Mouse (Mus musculus): ENCODE results near the gene Ttll10. TPM values are rescaled to one million over a fixed set of nuclear protein-coding genes. Genes with fewer than 3 reads are reported as not detected.
A peak's percentile ranks its signal among the peaks of the same experiment; 100 is the strongest.

Ttll10 gene
- polyA plus RNA-seq (2017; shearing (Covaris generic)), result under 1 TPM; 0.35 to 0.81 TPM

DNA sequence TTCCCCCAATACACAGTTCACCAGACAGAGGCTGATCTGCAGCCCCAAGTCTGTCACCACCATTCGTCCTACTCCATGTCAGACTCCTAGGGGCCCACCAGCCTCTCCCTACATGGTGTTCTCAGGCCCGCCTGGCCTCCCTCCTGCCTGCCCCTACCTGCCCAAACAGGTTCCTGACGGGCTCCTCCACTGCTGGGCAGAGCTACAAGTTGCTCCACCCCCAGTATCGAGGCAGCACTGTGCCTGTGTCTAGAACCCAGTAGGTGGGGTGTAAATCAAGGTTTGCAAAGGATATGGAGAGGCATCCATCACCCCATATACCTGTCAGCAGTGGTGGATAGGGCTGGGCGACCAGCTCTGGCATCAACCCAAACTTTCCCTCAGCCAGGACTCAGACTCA lies at the start of gene Ttll10:
TSS of gene Ttll10 (minus strand) at position 154 of the 400 bp plus-strand sequence.
- ATAC-seq, result no peak

DNA sequence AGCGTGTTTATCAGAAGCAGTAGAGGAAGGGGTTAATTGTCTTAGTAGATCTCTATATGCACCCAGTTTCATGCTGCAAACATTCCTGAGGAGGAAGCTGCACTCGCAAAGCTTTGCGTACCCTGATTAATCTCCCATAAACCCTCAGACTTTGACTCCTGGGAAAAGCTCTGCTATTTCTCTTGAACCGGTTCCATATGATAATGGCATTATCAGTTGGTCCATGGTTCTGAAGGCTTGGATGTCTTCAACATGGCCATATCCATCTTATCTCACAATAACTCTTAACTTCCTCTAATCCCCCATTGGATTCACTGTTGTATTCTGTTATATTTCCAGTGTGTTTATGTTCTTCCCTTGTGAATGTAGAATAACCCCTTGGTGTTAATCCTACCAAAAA lies 44.1 kb upstream of the Ttll10 start:
- ATAC-seq, result no peak

DNA sequence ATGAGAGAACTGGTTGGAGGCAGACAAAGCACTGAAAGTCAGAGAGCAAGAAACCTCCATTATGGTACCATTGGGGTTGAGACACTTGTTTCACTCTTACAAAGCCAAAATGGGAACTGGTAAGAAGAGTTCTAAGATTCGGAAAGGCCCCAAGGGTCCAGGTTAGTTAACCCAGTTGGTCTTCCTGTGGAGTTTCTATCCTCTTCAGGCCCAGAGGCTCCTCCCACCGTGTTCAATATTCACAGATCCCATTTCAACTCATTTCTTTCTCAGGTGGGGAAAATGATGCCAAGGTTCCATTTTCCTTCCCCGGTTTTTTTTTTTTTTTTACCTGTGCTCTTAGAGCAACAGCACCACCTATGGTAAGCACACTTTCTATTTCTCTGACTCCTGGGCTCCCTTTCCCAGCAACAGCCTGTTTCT lies 42.3 kb upstream of the Ttll10 start:
- ATAC-seq, result no peak

DNA sequence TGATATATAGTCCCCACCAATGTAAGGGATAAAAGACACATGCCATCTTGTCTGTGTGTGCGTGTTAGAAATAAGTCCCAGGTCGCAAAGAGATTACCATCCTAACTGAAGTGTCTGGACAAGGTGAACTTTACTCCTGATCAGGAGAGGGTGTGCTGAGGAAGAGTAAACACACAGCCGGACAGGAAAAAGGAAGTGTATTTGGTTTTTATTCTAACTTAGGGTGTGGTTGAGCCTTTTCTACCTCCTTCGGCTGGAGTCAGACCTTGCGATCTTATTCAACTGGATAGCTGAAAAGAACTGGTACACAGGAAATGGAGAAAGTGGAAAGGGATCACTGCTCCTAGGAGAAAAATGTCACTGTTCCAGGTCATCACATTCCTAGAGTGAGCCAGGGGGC lies 41.3 kb upstream of the Ttll10 start:
- ATAC-seq, result no peak

DNA sequence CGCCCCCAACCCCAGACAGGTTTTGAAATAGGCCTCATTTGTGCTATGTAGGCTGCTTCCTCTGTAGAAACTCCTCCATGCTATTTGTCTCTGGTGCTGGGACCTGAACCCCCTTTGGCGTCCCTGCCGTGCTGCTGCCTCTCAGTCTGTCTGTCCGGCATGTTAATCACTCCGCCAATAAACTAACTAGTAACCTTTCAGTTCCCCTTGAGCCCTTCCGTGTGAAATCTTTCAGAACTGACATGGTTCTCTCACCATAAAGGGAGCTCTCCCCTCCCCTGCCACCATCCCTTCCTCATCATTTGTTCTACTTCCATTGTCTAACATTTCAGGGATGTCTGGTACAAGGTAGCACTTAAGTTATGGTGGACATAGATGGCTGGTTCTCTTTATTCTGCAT lies 40.2 kb upstream of the Ttll10 start:
- no peak for ATAC-seq

DNA sequence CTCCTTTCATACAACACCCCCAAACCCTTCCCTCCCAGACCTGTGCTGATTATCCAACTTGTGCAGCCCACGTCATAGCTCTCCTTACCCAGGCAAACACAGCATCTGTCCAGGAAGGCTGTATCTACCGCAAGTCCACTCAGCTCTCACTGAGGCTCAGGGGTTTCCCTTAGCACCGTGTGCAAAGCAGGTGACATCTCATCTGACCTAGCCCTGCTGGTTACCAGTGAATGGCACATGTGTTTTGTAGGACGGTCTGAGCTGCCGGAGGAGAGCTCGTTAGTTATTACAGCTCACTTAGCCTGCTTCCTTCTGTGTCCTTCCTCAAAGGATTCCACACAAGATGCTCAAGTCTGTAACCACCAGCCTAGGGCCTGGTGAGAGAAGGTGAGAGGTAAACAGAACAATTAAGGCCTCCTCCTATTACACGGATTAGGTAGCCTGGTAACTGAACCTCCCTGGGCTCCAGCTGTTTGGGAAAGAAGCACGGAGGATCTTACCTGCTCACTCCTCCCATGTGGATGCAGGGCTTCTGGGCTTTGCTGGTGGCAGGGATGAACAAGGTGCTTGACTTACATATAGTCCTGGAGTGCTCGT lies 38.7 kb upstream of the Ttll10 start:
- ATAC-seq, result no peak

DNA sequence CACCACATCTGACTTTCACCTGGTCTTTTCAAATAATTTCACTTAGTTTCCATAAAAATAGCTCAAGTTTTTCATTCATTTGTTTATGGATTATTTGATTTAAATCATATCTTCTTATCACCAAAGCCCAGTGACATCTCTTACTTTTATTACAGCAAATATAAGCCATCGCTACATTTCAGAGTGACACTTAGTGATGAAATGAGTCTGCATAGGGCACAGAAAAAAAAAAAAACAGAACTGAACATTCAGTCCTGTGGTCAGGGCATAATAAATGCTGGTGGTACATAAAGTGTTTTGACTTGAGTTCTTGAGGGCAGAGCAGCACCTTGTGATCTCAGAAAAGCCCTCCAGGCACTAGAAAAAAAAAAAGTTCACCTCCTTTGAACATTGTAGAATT lies 37.0 kb upstream of the Ttll10 start:
- ATAC-seq, result no peak

DNA sequence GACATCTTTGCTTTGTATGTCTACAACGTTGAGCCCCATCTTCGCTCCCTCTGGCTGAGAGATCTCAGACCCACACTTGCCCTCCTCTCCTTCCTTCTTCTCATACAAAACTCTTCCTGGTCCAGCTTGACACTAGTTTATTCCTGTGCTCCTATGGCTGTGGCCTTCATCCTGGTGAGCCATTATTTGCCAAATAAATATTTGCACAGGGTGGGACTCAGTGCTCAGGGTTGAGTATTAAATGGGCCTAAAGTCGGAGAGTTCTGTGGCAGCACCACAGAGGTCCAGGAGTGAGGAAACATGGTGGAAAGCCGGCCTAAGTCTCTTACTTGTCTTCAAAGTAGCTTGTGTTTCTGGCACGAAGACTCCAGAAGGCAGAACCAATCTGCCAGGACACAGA lies 34.5 kb upstream of the Ttll10 start:
- ATAC-seq, result no peak

DNA sequence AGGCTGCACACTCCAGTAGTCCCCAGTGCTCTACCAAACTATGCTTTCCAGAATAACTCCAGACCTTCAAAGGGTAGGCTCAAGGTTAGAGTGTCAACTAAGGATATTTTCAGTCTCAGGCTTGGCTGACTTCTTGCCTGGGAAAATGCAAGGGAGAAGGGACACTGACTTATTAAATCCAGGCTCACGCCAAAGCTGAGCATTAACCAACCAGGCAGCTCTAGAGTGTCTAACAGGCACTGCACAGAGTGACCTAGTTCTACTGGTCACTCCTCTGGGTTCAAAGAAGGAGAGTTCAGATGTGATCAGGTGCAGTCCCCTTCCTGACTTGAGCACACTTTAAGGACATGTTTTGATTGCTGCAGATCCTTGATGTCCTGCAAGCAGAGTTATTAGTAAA lies 33.6 kb upstream of the Ttll10 start:
- no peak for ATAC-seq

DNA sequence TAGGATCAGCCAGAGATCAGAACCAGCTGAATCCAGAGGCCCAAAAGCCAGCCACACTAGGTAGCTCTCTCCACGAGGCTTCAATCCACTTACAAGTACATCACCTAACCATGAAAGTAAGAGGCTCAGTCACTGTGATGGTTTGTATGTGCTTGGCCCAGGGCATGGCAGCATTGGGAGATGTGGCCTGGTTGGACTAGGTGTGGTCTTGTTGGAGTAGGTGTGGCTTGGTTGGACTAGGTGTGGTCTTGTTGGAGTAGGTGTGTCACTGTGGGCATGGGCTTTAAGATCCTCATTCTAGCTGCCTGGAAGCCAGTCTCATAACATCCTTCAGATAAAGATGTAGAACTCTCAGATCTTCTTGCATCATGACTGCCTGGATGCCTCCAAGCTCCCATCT lies 32.0 kb upstream of the Ttll10 start:
- no peak for ATAC-seq

DNA sequence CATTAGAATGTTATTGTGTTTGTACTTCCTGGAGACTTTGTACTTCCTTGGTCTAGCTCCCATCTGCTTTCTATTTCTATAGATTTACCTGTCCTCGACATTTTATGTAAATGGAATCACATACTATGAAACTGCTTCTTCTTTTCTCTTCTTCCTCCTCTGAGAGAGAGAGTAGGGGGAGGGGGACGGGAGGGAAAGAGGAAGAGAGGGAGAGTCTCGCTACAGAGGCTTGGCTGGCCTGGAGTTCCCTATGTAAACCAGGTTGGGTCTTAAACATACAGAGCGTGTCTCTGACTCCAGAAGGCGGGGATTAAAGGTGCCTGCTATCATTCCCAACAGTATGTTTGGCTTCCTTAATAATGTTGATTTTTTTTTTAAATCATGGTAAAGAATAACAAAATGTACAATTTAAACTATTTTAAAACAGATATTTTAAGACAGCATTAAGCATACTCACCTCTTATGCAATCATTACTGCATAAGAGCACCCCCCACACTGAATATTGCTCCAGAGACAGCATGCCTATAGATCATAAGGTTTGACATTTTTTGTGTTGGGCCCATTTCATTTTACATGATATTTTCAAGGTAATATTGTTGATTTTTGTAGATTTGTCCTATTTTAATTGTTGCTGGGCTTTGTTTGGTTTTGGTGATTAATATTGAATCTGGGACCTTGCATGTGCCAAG lies 28.3 kb upstream of the Ttll10 start:
- no peak for ATAC-seq

DNA sequence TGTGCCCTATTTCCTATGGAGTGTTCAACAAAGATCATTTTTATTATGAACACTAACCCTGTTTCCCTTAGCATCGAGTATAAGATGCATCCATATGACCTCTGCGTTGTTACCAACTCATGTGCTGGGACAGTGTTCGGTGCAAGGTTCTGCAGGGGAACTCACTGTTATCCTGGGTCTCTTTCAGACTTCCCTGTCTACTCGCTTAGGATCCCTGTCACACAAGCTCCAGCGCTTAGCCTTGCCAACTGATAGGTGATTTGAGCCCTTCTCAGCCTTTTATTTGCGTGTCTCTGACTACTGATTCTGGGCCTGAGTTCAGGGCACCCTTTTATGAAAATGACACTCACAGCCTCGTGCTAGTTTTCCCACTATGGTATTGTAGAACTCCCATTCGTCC lies 26.0 kb upstream of the Ttll10 start:
- ATAC-seq, result no peak

DNA sequence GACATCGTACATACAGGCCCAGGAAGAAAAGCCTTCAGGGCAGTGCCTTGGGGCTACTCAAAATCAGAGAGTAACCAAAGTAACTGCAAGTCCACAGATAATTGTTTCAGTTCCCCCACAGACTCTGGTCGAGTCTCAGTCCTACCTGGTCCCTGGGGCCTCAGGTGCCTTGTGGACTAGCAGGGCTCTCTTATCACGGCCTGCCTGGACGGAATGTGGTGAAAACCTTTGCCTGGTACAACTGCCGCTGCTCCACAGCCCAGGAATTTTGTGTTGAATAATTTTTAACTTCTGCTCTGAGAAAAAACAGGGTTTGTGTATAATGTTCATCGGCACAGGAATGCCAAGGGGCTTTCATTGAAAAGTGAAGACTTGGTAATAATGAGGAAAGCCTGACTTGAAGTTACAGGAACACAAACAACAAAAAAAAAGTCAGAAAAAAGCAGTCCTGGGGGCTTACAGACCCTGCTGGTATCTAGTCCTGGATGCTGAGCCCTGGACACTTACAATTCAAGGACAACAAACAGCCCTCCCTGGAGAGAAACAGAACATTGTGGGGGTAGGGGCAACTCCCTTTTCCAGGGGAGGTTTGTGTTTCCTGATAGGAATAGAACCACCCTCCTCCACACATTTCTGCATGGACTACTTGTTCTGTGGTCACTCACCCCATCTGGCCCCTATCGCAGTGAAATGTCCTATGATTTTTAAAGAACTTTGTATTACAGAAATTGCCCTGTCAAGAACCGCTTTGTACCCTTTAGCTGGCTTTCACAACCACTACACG lies 25.1 kb upstream of the Ttll10 start:
- no peak for ATAC-seq

DNA sequence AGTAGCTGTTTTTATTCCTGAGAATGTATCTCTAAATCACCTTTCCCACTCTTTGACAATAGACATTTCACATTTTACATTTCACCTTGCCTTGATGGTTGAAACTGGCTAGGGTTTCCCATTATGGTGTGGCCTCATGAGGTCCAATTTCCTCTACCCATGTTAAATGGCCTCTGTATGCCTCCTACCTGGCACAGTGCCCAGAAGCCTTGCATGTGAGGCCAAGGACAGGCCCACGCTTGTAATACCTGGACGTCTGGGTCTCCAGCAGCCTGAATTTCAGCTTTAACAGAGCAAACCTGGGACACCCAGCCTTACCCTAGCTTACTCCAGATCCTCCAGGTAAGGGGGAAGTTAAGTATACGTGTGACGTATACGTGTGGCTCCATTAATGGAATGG lies 24.1 kb upstream of the Ttll10 start:
- no peak for ATAC-seq

DNA sequence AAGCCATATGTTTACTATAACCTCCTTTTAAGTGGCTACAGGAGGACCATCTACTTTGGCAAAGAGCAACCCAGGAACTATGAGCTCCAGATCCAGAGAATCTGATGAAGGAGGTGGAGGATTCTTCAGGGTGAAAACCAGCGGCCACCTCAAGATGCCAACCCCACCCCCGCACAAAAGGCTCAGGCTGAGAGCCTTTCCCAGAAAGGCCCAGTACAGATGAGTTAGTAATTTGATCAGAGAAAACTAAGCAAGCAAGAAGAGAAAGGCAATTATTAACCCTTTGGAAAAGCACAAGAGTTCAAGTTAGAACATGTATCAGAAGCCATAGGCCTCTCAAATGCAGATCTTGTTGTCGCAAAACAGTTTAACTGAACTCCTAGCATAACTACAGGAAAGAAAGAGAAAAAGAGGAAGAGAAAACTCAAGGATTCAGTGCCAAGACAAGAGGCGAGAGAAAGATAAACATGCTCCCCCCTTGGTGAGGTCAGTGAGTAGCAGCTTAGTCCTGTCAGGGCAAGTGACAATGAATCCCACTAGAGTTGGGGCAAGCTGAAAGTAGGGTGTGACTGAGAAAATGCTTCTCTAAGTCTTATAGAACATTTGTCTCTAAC lies 23.5 kb upstream of the Ttll10 start:
- no peak for ATAC-seq

DNA sequence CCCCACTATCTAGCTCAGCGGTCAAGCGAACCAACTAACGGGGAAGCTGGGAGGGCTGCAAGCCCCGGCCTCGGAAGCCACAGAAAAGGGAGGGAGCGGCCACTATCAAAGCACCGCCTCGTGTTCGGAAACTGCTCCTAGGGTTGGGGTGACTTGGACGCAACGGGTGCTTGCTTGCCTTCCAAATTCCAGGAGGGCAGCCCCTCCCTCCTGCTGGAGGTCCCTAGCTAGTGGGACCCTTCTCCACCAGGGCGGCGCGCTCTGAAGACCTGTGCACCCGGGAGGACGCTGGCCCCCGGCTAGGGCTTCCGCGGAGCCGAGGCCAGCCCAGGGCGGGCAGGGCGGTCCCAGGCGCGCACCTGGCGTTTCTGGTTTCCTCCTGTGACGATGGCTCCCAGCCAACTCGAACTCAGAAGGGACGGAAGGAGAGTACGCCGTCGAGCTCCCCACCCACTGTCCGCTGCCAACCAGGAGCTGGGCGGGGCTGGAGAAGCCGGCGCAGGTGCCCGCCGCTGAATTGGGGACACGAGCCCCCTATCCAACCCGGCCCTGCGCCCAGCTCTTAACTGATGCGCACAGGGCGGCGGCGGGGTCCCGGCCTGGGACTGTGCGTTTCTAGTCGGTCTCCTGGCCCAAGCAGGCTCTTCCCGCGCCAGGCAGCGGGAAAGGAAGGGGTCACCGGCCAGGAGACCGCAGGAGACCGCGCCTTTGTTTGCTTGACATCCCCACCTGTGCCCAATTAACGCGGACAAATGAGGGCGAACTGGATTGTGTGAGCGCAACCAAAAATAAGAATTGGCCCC lies 18.5 kb upstream of the Ttll10 start:
- ATAC-seq, result peak; percentile 91

DNA sequence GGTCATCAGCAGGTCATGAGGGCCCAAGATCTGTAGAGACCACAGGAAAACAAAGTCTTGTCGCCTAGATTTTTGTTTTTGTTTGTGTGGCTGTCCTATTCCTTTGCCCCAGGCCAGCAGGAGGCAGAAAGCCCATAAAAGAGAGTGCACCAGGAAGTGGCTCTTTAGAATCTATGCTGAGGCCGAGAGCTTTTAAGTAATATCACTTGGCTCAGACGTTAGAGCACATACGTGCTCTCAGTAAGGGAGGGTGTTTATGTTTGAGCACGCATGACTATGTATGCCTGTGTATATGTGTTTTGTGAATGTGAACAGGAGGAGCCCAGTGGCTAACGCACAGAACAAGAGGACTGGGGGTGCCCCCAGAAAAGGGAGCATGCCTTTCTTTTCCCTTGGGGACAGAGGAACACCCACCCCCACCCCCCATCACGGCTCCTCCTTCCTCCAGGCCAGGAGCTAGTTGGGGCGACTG lies 17.7 kb upstream of the Ttll10 start:
- ATAC-seq, result peak; percentile 63

DNA sequence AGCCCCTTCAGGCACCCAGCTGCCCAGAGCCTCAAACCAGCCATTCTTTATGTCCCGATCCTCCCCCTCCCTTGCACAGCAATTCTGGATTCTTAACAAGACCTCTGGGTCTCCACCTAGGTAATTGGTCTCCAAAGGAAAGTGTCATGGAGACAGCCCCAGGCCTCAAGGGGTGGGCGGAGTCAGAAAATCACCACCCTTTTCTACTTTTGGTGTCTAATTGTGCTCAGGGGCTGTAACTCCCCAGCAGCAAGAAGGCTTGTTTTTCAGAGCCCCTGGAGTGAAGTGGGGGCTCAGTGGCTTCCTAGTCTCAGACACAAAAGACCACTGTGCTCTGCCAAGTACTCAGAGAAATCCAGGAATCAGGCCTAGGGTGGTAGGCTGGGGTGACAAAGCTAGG lies 11.5 kb upstream of the Ttll10 start:
- no peak for ATAC-seq

DNA sequence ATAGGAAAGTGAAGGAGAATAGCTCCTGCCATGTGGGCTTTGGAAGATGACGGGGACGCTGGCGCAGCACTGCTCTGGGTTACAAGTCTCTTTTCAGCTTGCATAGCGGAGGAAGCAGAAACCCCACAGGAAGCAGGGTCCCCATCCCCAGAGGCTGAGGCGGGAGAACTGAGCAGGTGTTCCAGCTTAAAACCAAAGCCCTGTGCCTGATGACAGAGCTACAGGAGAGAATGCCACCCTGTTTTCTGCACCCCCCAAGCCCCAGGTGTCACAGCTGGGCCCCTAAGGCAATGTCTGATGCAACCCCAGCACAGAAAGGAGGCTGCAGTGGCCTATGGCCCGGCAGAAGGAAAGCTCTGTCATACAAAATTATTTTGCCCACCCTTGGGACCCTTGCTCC lies 11.1 kb upstream of the Ttll10 start:
- peak; percentile 48 for ATAC-seq

DNA sequence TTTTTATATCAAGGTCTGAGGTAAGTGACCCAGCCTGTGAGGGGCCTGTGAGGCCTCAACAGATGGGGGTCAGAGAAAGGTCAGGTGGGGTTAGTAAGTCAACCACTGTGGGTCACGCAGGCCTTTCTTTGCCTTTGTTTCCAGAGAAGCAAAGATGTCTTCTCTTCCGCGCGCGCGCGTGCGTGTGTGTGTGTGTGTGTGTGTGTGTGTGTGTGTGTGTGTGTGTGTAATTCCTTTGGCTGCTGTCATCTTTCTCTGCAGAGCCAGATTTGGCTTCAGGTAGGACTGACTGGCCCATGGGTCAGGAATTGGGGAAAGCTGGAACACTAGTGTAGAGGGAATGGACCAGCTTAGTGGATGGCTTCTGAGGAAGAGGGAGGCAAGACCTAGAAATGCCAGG lies 10.5 kb upstream of the Ttll10 start:
- ATAC-seq, result no peak

DNA sequence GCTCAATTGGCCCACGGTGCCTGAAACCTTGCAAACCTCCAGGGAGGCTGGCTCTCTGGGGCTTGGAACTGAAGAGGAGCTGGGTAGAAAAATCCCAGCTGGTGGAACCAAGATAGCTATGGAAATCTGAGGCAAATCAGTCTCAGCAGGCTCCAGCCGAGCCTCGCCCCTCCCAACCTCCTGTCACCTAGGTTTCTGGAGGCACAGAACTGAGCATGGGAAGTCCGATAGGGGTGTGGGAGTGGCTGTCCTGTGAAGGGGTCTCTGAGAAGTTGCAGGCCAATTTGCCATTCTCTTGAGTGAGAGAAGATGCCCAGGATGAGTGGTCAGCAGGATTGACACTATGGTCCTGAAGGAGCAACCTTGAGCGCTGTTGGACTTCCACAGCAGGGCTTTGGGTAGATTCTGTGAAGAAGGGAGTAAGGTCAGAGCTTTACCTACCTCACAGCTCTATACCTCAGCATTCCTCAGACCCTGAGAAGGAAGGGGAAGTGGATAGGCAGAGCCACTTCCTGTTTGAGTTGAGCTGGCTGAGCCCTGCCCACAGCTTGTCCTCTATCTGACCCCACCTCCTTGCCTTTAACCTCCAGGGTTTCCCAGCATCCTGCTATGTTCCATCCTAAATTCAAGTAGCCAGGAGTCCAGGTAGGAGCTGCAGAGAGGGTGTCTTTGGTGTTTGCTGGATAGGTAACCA lies 8.2 kb upstream of the Ttll10 start:
- peak; percentile 85 for ATAC-seq

Measured in CD4-positive, CD25-positive, alpha-beta regulatory T cell, adult 4 months (primary cell).